Mouse (Mus musculus): ENCODE measurements around the gene Traf5. TPM values are rescaled to one million over a fixed set of nuclear protein-coding genes. Genes with fewer than 3 reads are reported as not detected.

Gene Traf5
- total RNA-seq, 2 experiments from 2014 or later = 4.5 to 7.6 TPM

DNA sequence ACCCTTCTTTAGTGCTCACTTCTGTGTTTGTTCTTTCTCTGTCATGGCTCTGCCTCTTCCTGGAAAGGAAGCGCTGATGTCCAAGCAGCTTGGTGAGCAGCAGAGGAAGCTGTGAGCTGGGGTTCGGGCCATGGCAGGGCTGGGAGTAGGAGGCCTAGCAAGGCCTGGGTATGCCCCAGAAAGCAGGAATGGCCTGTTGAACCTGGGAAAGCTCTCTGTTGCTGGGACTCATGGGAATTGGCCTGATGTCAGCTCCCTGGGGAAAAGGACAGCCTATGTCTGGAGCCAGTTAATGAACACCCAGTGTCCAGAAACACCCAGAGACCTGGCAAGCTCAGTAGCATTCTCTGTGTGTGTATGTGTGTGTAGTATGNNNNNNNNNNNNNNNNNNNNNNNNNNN, 135.5 kb downstream of the Traf5 start:
- Histone ChIP-seq H3K4me3 (no peak overlapping the region), H3K27ac (peak overlapping the region; percentile 64)
- TF ChIP-seq CTCF (IDR thresholded peaks at IDR 0.05) = no peak
- DNase-seq (ENCODE audit: extremely low spot score in 1 of 2, low spot score in 2 of 2) = no peak
- intact Hi-C loops (cut with DNase I) = no loop called here

GRCm38 (mm10) chr1:191956261-191956660, 136.1 kb downstream of the Traf5 start:
- DNase-seq (ENCODE audit: extremely low spot score in 1 of 2, low spot score in 2 of 2) = no peak
- no peak for TF ChIP-seq CTCF (IDR thresholded peaks at IDR 0.05)
- peak overlapping the region; percentile 64 for H3K27ac ChIP-seq
- no peak overlapping the region for H3K4me3 ChIP-seq
- intact Hi-C loops (cut with DNase I) = no loop called here

DNA sequence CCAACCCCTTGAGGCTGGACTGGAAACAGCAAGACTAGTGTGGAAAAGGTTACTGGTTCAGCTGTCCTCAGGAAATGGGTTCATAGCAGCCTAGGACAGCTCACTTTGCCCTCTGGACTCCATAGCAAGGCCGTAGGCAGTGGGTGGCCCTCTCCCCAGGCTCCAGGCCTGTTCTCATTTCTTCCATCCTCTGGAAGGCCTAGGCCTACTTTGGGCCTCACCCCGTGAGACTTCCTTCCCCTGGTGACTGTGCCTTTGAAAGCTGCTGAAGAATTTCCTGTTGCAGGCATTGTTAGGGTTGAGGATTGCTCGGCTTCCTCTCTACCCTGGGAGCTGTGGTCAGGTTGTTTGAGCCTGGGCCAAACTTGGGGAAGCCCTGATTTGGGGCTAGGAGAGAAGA, 137.3 kb downstream of the Traf5 start:
- no peak for TF ChIP-seq CTCF (IDR thresholded peaks at IDR 0.05)
- intact Hi-C loops (cut with DNase I) = no loop called here
- no peak for DNase-seq (ENCODE audit: extremely low spot score in 1 of 2, low spot score in 2 of 2)
- peak overlapping the region; percentile 22; the same call in 1 of the 2 replicates for H3K27ac ChIP-seq
- H3K4me3 ChIP-seq = no peak overlapping the region

DNA sequence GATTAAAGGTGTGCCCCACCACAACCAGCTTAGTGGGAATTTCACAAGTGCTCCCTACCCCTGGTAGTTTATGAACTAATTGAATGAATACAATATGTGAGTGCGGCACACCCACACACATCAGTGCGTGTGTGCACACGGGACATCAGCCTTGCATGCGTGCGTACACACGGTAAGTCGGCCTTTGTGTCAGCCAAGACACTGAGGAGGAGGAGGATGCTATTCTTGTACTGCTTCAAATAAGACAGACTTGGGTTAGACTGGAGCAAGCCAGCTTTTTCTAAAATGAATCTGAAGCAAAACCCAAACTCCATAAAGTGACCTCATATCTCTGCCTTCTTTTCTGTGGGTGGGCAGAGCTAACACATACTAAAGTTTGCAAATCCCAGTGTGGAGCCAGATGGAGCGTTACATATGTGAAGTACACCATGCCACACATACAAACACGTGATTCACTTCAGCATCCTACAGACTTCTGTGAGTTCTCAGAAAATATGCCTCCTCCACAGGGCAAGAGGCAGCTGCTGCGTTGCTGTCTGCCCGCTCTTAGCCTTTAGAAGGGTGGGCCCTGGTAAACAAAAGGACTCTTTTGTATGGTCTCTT, 139.5 kb downstream of the Traf5 start:
- no peak for TF ChIP-seq CTCF (IDR thresholded peaks at IDR 0.05)
- peak overlapping the region; percentile 60; the same call in 1 of the 2 replicates for H3K27ac ChIP-seq
- intact Hi-C loops (cut with DNase I) = loop anchor here (2.0 to 5.0 kb wide), 3 partner anchors 46 to 342 kb away; partner anchors contain the start of gene Slc30a1
- no peak overlapping the region for H3K4me3 ChIP-seq
- peak; percentile 28 to 58 for DNase-seq (ENCODE audit: extremely low spot score in 1 of 2, low spot score in 2 of 2)

DNA sequence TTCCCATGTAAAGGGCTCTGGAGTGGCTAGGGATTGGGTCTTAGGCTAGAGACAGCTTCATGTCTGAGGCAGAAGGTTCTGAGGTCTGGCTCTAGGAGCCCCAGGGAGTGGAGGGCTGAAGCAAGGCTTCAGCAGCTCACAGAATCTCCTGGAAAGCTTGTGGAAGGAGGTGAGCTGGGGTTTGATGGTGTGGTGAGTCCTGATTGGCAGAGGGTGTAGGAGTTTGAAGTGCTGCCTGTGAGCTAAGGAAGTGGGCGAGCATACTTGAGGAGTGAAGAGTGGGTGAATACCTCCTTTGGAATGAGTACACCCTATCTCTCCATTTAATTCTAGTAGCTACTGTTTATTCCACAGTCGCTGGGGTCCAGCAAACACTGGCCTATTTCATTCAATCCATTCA, 141.7 kb downstream of the Traf5 start:
- no peak for DNase-seq (ENCODE audit: extremely low spot score in 1 of 2, low spot score in 2 of 2)
- intact Hi-C loops (cut with DNase I) = loop anchor here (5.0 kb wide), 1 partner anchor 43 kb away; the partner anchor contains the start of gene Slc30a1
- TF ChIP-seq CTCF (IDR thresholded peaks at IDR 0.05) = no peak
- Histone ChIP-seq H3K27ac (peak overlapping the region; percentile 30; the same call in 1 of the 2 replicates), H3K4me3 (no peak overlapping the region)

GRCm38 (mm10) chr1:191948600-191948999, 143.8 kb downstream of the Traf5 start:
- no peak for TF ChIP-seq CTCF (IDR thresholded peaks at IDR 0.05)
- H3K27ac ChIP-seq = no peak overlapping the region
- intact Hi-C loops (cut with DNase I) = no loop called here
- DNase-seq (ENCODE audit: extremely low spot score in 1 of 2, low spot score in 2 of 2) = no peak
- no peak overlapping the region for H3K4me3 ChIP-seq

DNA sequence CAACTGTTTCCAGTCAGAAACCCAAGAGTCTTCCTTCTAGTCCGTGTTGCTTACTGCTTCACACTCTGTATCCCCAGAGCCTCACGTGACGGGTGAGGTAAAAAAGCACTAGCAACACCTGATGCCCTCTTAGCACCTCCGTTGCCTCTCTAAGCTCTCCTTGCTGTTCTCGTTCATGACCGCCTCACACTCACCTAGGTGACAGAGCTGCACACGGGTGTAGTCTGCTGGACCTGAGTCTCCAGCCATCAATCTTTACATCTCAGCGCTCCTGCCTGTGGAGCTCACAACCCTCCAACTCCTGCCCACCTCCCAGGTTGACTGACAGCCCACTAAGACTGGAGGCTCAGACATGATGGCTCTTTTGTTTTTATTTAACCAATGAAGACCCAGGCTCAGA, 144.6 kb downstream of the Traf5 start:
- intact Hi-C loops (cut with DNase I) = no loop called here
- no peak for DNase-seq (ENCODE audit: extremely low spot score in 1 of 2, low spot score in 2 of 2)
- Histone ChIP-seq H3K27ac (no peak overlapping the region), H3K4me3 (no peak overlapping the region)
- no peak for TF ChIP-seq CTCF (IDR thresholded peaks at IDR 0.05)

Small RNA genes within 50 kb of the gene (microRNA-seq; reads per million reads assigned to microRNA genes)
- 0 reads per million in 2 experiments for gene Mir3473c

Other genes starting within 250 kb of the Traf5 start
- 10 to 100 TPM; 33.3 to 36.3 TPM for gene Slc30a1, start 185.8 kb downstream of the Traf5 start, total RNA-seq (2021)
- gene Rd3, start 115.2 kb downstream of the Traf5 start, total RNA-seq (2021) = under 1 TPM; 0.18 to 0.21 TPM
- gene Rcor3, start 45.5 kb upstream of the Traf5 start, total RNA-seq (2021) = 10 to 100 TPM; 31.8 to 37.4 TPM
- gene Kcnh1, start 98.2 kb upstream of the Traf5 start, total RNA-seq (2021) = 10 to 100 TPM; 71.9 to 76.4 TPM

All from left cerebral cortex, adult 2 months (tissue).